Mouse (Mus musculus) hematopoietic stem cell, adult 5-6 weeks (primary cell): ENCODE data around the gene Serpina3b. TPM values are rescaled to one million over a fixed set of nuclear protein-coding genes. Genes with fewer than 3 reads are reported as not detected.
A peak's percentile ranks its signal among the peaks of the same experiment; 100 is the strongest.
"Not testable (repeated sequence)": the region's sequence is repeated elsewhere in the genome, so short reads cannot be mapped to it uniquely, and the experiment has no call there.

Source experiments
- ATAC-seq, 2 experiments: fragments of 125-278 bp in 1 of 2; replicated peaks in 1 of 2; 2 replicates each; pipeline ENCODE4 v1.8.0; 2016 to 2017; ENCODE audit warnings: inconsistent platforms in 2 of 2, mild to moderate bottlenecking in 2 of 2, moderate number of reproducible peaks in 2 of 2, low read depth in 1 of 2, moderate TSS enrichment in 1 of 2; ENCODE audit not compliant: low FRiP score in 2 of 2, poor library complexity in 2 of 2, severe bottlenecking in 2 of 2, insufficient read depth in 1 of 2, low TSS enrichment in 1 of 2
- total RNA-seq: library from RNA; stranded (forward); fragments of 172-1452, 232-1000 nt; gene quantifications from 2 replicates; pipeline ENCODE4 v1.2.3, GENCODE M21; 2017

Serpina3b gene
- total RNA-seq: not detected in 2 replicates

DNA sequence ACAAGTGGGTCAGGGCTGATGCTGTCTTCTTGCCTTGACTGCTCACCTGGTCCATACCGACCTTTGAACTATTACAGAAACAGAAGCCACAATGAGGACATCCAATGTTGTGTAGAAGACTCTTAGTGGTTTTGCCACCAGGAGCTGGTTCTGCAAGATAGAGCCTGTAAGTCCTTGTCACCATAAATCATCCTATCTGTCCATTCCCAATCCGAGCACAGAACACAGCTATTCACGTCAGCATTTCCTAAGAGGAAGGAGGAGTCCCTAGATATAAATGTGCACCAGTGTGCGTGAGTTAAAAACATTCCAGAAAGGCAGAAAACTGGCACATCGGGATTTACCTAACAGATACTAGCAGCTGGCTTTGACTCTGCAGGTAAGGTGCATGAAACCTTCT is at the start of gene Serpina3b:
Gene Serpina3b (plus strand): TSS at position 301 of the 400 bp plus-strand sequence.
- no peak for ATAC-seq

DNA sequence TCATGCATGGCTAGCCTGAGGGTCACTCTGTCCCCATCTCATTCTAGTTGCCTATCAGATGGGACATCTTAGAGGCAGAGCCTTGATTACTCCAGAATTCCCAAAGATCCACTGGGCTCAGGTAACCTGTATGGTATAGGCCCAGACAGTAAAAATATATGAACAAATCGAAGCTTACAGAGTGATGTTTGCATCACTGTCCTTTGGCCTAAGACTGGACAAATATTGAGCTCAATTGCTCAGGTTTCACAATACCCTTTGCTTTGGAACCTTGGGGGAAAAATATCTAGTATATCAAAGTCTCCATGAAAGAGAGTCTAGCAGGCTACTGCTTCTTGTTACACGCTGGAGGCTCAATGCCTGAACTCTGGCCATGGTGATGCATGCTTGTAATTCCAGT is 37.7 kb upstream of the Serpina3b start:
- ATAC-seq: no peak

DNA sequence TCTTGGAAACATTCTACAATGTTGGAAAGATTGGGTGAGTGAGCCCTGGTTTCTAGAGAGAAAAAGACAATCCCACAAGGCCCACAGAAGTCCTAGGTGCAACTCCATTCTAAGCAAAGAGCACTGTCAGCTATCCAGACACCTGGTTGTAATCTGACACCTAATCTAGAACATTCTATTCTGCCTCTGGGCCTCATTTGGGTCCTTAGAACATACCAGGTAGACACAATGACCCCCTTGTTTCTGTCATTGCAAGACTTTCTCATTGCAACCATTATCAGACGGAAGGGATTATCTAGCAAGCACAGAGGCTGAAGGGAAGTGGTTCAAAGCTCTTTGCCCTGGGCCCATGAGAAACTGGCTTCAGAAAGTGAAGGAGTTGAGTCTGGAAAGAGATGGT is 36.5 kb upstream of the Serpina3b start:
- no peak for ATAC-seq

DNA sequence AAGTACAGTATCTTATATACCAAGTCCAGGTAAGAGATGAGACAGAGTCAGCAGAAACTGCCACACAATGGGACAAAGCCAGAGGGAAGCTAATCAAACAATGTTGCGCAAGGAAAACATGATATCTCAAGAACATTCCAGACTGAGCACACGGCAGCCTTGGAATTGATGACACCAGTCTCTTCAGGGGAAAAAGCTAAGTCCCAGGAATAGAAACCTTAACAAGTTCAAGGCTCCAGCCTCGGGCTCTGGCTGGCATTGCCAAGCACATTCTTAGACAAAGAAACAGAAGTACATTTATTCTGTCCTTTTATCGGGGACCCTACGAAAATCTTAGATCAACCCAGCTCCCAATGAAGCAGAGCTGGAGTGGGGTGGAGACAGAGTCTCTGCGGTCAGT is 27.0 kb upstream of the Serpina3b start, which contains the start of gene Serpina5:
Gene Serpina5 (plus strand): TSS at position 346 of the 400 bp plus-strand sequence.
- ATAC-seq: no peak

DNA sequence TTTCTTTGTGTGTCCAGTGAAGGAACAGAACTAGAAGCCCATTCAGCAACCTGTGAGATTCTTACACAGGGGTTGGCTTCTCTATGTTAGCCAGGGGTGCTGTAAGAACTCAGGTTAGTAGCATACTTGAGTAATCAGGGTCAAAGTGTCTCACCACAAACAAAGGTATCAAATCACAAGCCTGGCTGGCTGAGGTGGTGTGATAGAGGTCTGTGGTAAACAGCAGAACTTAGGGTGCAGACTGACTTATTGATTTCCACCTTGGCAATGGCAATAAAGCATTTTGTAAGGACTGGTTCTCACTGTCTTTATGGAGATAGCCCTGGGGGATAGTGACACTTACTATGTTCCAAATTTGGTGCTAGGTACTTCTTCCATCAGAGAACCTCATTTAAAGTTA is 21.9 kb upstream of the Serpina3b start:
- no peak for ATAC-seq

DNA sequence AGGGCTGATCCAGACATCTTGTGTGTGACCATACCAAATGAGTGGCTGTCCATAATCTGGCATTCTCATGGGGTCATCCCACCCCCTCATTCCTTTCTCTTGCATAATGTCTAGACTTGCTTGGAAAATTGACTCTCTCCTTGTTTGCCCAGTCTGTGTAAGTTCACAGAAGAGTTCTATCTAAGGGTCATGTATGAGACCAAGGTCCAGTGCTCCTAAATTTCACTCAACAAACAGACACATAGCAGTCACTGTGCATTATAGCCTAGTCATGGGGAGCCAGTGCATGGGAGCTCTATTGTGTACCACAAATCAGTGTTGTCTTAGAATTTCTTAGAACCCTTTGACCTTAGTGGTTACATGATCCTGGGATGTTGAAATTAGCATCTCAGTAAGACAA is 20.9 kb upstream of the Serpina3b start:
- no peak for ATAC-seq

GRCm38 (mm10) chr12:104108507-104108906 is 19.3 kb upstream of the Serpina3b start:
- ATAC-seq: no peak

DNA sequence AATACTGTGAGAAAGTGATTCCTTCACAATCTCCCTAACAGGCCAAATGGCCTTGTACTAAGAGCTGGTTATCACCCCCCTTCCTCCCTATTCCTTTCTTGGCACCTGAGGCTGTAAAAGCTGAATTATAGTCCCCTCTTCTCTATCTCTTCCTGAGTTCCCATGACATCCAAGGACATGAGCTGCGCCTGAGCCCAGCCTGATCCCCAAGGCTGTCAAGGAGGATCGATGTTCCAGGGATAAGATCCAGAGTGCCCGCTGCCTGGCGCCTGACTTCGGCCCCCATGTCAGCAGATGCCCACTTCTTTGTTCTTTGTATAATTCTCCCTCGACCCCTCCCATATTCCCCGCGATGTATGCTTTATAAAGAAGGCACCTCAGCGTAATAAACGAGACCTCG is 15.5 kb upstream of the Serpina3b start, which contains the start of gene Serpina3a:
Gene Serpina3a (plus strand): TSS at position 392 of the 400 bp plus-strand sequence.
- ATAC-seq: not testable (repeated sequence)

DNA sequence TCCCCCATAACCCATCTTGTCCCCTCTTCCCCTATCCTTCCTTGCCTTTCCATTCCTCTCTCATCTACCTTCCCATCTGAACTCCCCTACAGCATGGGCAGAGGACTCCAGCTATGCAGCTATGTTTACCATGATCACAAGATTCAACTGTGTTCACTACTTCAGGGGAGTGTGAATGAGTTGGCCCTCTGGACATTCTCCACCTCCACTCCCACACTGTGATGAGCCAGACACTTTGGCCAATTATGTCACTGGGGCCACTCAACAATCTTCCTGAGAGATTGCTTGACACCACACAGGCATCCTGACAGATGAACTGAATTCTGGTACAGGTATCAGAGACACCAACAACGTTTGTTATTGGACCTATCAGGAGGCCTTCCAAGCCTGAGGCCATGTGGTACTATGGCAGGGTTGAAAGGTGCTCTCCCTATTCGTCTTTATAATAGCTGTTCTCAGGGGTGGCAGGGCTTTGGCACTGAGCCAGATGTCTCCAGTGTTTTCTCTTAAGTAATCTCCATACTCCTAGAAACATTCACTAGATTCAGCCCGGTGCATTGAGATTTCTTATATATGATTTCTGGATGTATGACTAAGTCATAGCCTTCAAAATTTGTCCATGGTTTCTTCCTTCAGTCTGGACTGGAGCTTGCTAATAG is 12.7 kb upstream of the Serpina3b start:
- no peak for ATAC-seq

DNA sequence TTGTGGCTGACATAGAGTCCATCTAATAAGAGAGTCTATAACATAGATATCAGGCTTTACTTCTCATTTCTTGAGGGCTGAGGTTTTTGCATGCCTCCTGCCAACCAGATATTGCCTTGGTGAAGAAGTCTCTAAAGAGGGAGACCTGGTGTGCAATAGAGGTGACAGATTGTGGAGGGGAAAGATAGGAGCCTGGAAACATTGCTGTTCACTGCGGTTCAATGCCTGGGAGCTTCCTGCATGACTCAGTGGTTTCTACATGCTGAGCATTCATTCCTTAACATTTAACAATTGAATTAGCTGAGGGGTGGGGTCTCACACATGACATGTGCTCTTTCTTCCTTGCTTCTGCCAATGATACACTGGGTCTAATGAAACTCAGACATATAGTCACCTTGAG is 4.7 kb upstream of the Serpina3b start:
- ATAC-seq: no peak

DNA sequence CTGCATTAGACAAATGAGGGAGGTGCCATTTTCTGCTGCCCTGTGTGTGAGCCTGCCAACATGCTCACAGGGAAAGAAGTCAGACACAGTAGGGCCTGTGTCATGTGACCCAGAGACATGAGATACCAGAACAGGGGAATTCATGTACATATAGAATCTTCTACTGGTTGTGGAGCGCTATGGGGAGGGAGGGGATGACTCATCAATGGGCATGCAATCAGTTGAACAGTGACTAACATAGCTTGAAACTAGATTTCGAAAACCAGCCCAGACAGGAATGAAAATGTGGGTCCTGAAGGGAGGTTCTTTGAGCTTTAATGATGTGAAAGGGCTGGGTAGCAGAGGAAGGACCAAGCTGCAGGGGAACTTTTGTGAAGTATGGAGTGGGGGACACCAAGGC is 3.8 kb upstream of the Serpina3b start:
- ATAC-seq: no peak

- no peak for ATAC-seq
Observed at GRCm38 (mm10) chr12:104125021-104125560, 2.7 kb upstream of the Serpina3b start.

GRCm38 (mm10) chr12:104131041-104131440 is 3.2 kb downstream of the Serpina3b start:
- ATAC-seq: peak; percentile 32 to 33; a peak in 1 of 4 replicates

DNA sequence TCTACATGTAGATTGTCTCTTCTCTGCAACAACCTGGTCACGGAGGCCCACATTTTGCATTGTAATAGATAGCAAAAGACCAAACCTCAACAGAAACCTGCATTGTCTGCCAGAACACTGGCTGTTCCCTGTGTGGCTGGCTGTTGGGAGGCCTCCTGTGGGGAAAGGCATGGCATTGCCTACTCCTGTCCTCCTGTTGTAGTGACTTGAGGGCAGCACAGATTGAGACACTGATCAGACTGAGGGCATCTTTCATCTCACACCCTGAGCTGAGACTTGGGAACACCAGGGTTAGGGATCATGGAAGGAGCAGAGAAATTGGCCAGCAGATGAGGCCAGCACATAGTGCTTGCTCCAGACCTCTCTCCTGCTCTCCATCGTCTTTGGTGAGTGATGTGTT is 10.4 kb downstream of the Serpina3b start:
- no peak for ATAC-seq

GRCm38 (mm10) chr12:104140543-104141103 is 12.8 kb downstream of the Serpina3b start:
- no peak for ATAC-seq

DNA sequence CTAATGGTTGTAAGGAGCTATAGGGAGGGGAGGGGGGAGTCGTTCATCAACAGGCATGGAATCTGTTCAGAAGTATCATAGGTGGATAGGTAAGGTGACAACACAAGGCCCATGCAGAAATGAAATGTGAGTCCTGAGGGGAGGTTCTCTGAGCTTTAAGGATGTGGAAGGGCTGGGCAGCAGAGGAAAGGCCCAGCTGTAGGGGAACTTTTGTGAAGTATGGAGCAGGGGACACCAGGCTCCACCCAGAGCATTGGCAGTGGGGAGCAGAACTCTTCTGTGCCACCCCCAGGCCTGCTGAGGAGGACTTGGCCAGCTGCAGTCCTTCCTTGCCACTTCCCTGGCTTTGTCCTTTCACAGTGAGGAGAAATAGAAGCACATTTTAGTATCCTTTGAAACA is 13.7 kb downstream of the Serpina3b start:
- no peak for ATAC-seq

GRCm38 (mm10) chr12:104142427-104142826 is 14.6 kb downstream of the Serpina3b start:
- peak; percentile 82 to 92 for ATAC-seq

DNA sequence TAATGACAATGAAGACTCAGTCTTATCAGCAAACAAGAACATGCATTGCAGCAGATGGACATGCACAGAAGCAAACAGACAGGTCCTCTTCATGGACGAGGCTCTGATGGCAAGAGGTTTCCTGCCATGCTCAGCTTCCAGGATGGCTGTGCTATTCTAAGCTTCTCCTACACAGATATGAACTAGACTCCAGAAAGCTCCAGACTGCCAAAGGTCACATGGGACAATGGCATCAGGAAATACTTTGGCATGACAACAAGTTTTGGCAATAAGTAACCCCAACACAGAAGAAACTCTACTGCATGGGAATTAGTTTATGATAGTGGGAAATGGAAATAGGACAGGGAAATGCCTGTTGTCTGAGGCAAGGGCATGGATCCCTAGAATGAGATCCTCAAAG is 15.5 kb downstream of the Serpina3b start:
- no peak for ATAC-seq

- no peak for ATAC-seq
Observed at GRCm38 (mm10) chr12:104145571-104145970, 17.8 kb downstream of the Serpina3b start.
